Mouse (Mus musculus): ENCODE data around the gene Pex16. TPM values are rescaled to one million over a fixed set of nuclear protein-coding genes. Genes with fewer than 3 reads are reported as not detected.
A peak's percentile ranks its signal among the peaks of the same experiment; 100 is the strongest.

Pex16 gene
- polyA plus RNA-seq, 1 experiment from 2014 or later: 35.4 TPM

GRCm38 (mm10) chr2:92361795-92362194, 12.7 kb upstream of the Pex16 start:
- no peak overlapping the region for H3K4me2 ChIP-seq (ENCODE audit: low read length)
- no peaks in the 10 kb centered on the region for H3K27me3 ChIP-seq (ENCODE audit: control insufficient read depth, insufficient read depth, low read length)
- no peak overlapping the region for H3K4me3 ChIP-seq (replicated peaks; ENCODE audit: low read depth, low read length)
- no peaks in the 10 kb centered on the region for H3K9me3 ChIP-seq (ENCODE audit: control insufficient read depth, low read length)
- WGBS: 83% methylated on average over 8 of the region's 8 CpGs
- no peak overlapping the region for H3K9ac ChIP-seq (replicated peaks; ENCODE audit: low read length)
- DNase-seq (no peak), ATAC-seq (ENCODE audit: low FRiP score, low TSS enrichment) (no peak)
- no peaks in the 10 kb centered on the region for H3K4me1 ChIP-seq (ENCODE audit: control insufficient read depth, insufficient read depth, low read length)
- no peak overlapping the region for H3K27ac ChIP-seq (replicated peaks; ENCODE audit: low read depth, low read length)
- peaks cover 59% of the 10 kb centered on the region for H3K36me3 ChIP-seq (ENCODE audit: control insufficient read depth, insufficient read depth, low read length)

DNA sequence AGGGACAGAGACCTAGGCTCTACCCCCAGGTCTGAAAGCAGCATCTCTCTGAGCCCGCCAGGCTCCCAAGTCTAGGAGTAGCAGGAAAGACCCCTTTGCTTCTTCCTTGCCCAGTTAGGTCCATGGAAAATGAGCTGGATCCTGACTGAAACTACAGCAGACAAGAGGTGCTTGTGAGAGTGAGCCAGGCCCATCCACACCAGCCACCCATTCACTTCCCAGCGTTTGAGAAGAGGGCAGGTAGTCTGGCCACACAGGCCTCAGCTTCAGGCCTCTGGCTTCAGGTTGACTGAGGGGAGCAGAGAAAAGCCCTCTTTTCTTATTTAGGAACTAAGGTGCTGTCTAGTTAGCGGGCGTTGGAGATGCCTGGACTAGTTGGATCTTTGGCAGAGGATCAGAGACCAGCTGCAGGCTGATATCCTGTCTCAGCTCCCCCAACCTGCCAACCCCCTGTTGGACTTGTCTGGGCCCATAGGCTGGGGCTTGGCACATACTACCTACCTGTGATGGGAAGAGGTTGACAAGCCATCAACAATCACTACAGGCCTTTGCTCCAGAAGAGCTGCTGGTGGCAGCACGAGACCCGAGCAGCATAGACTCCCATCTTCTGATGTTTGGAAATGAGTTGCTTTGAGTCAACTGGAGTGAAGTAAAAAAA, 11.8 kb upstream of the Pex16 start:
- Histone ChIP-seq H3K4me3 (replicated peaks; ENCODE audit: low read depth, low read length) (no peak overlapping the region), H3K27ac (replicated peaks; ENCODE audit: low read depth, low read length) (no peak overlapping the region), H3K4me1 (ENCODE audit: control insufficient read depth, insufficient read depth, low read length) (no peaks in the 10 kb centered on the region), H3K9ac (replicated peaks; ENCODE audit: low read length) (no peak overlapping the region), H3K9me3 (ENCODE audit: control insufficient read depth, low read length) (no peaks in the 10 kb centered on the region), H3K4me2 (ENCODE audit: low read length) (no peak overlapping the region), H3K27me3 (ENCODE audit: control insufficient read depth, insufficient read depth, low read length) (no peaks in the 10 kb centered on the region), H3K36me3 (ENCODE audit: control insufficient read depth, insufficient read depth, low read length) (peaks cover 50% of the 10 kb centered on the region)
- WGBS: 96% methylated on average over 6 of the region's 6 CpGs
- no peak for DNase-seq
- no peak for ATAC-seq (ENCODE audit: low FRiP score, low TSS enrichment)

- Histone ChIP-seq H3K9ac (replicated peaks; ENCODE audit: low read length) (no peak overlapping the region), H3K4me3 (replicated peaks; ENCODE audit: low read depth, low read length) (no peak overlapping the region), H3K4me1 (ENCODE audit: control insufficient read depth, insufficient read depth, low read length) (no peaks in the 10 kb centered on the region), H3K27ac (replicated peaks; ENCODE audit: low read depth, low read length) (no peak overlapping the region), H3K27me3 (ENCODE audit: control insufficient read depth, insufficient read depth, low read length) (no peaks in the 10 kb centered on the region), H3K9me3 (ENCODE audit: control insufficient read depth, low read length) (no peaks in the 10 kb centered on the region), H3K36me3 (ENCODE audit: control insufficient read depth, insufficient read depth, low read length) (peaks cover 36% of the 10 kb centered on the region), H3K4me2 (ENCODE audit: low read length) (no peak overlapping the region)
- ATAC-seq (ENCODE audit: low FRiP score, low TSS enrichment) (no peak), DNase-seq (no peak)
- WGBS: 92% methylated on average over 4 of the region's 4 CpGs
Observed at GRCm38 (mm10) chr2:92364086-92364485, 10.4 kb upstream of the Pex16 start.

DNA sequence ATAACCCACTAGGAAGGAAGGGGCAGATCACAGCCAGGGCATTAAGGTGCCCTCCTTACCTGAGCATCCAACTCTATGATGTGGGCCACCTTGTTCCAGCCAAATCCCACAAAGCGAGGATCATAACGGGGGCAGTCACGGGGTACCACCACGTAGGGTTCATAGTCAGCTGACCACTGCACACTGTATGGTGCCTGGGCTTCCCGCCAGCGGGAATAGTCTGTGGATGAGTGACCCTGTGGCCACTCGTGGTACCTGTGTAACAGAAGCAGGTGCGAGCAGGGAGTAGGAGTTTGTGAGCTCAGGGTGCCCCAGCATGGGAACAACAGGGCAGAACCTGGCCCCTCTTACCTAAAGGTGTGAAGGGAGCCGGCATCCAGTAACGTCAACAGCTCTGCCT, 8.9 kb upstream of the Pex16 start:
- no peak for ATAC-seq (ENCODE audit: low FRiP score, low TSS enrichment)
- no peak overlapping the region for H3K4me3 ChIP-seq (replicated peaks; ENCODE audit: low read depth, low read length)
- H3K36me3 ChIP-seq (ENCODE audit: control insufficient read depth, insufficient read depth, low read length): peaks cover 21% of the 10 kb centered on the region
- WGBS: 92% methylated on average over 10 of the region's 10 CpGs
- peaks cover 10% of the 10 kb centered on the region; the same call in 1 of the 2 replicates for H3K27me3 ChIP-seq (ENCODE audit: control insufficient read depth, insufficient read depth, low read length)
- H3K9me3 ChIP-seq (ENCODE audit: control insufficient read depth, low read length): no peaks in the 10 kb centered on the region
- no peak overlapping the region for H3K4me2 ChIP-seq (ENCODE audit: low read length)
- peaks cover 3% of the 10 kb centered on the region for H3K4me1 ChIP-seq (ENCODE audit: control insufficient read depth, insufficient read depth, low read length)
- H3K9ac ChIP-seq (replicated peaks; ENCODE audit: low read length): no peak overlapping the region
- no peak for DNase-seq
- no peak overlapping the region for H3K27ac ChIP-seq (replicated peaks; ENCODE audit: low read depth, low read length)

DNA sequence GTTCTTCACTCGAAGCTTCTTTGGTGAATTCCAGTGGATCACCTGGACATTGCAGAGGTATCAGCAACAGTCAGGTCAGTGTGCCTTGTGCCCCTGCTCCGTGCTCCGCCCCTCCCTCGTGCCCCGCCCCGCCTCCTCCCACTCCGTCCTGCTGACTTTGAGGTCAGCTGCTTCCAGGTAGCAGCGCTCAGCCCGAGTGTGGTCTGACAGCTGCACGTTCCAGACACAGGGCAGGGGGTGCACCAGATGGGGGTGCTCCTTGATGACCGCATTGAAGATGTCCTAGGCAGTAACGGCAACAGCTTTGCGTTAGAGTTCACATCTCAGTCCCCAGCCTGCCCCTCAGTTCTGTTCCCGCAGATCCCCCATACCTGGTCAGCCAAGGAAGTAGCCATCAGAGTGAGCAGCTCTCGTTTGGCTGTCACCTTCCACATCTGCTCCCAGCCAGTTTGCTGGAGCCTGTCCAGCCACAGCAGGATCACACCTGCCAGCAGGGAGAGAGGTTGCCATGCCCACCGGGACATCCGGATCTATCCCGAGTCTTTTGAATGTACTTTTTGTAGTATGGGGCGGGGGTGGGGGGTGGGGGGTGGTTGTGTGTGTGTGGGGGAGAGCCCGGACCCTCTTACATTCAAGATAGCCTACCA, 7.0 kb upstream of the Pex16 start:
- Histone ChIP-seq H3K27me3 (ENCODE audit: control insufficient read depth, insufficient read depth, low read length) (peaks cover 15% of the 10 kb centered on the region; the same call in 1 of the 2 replicates), H3K4me1 (ENCODE audit: control insufficient read depth, insufficient read depth, low read length) (peaks cover 23% of the 10 kb centered on the region), H3K4me2 (ENCODE audit: low read length) (no peak overlapping the region), H3K9ac (replicated peaks; ENCODE audit: low read length) (no peak overlapping the region), H3K36me3 (ENCODE audit: control insufficient read depth, insufficient read depth, low read length) (peaks cover 12% of the 10 kb centered on the region), H3K9me3 (ENCODE audit: control insufficient read depth, low read length) (no peaks in the 10 kb centered on the region), H3K4me3 (replicated peaks; ENCODE audit: low read depth, low read length) (no peak overlapping the region), H3K27ac (replicated peaks; ENCODE audit: low read depth, low read length) (no peak overlapping the region)
- no peak for DNase-seq
- no peak for ATAC-seq (ENCODE audit: low FRiP score, low TSS enrichment)
- WGBS: 49% methylated on average over 20 of the region's 20 CpGs

- Histone ChIP-seq H3K4me2 (ENCODE audit: low read length) (peak overlapping the region; percentile 52), H3K4me3 (replicated peaks; ENCODE audit: low read depth, low read length) (peak overlapping the region; percentile 27), H3K9ac (replicated peaks; ENCODE audit: low read length) (peak overlapping the region; percentile 39; the same call in 1 of the 2 replicates), H3K27ac (replicated peaks; ENCODE audit: low read depth, low read length) (no peak overlapping the region), H3K36me3 (ENCODE audit: control insufficient read depth, insufficient read depth, low read length) (no peaks in the 10 kb centered on the region), H3K4me1 (ENCODE audit: control insufficient read depth, insufficient read depth, low read length) (peaks cover 32% of the 10 kb centered on the region), H3K27me3 (ENCODE audit: control insufficient read depth, insufficient read depth, low read length) (peaks cover 15% of the 10 kb centered on the region; the same call in 1 of the 2 replicates), H3K9me3 (ENCODE audit: control insufficient read depth, low read length) (no peaks in the 10 kb centered on the region)
- ATAC-seq (ENCODE audit: low FRiP score, low TSS enrichment): no peak
- DNase-seq: no peak
- 7% methylated on average over 19 of the region's 19 CpGs for WGBS
Observed at GRCm38 (mm10) chr2:92370375-92370774, 4.1 kb upstream of the Pex16 start.

DNA sequence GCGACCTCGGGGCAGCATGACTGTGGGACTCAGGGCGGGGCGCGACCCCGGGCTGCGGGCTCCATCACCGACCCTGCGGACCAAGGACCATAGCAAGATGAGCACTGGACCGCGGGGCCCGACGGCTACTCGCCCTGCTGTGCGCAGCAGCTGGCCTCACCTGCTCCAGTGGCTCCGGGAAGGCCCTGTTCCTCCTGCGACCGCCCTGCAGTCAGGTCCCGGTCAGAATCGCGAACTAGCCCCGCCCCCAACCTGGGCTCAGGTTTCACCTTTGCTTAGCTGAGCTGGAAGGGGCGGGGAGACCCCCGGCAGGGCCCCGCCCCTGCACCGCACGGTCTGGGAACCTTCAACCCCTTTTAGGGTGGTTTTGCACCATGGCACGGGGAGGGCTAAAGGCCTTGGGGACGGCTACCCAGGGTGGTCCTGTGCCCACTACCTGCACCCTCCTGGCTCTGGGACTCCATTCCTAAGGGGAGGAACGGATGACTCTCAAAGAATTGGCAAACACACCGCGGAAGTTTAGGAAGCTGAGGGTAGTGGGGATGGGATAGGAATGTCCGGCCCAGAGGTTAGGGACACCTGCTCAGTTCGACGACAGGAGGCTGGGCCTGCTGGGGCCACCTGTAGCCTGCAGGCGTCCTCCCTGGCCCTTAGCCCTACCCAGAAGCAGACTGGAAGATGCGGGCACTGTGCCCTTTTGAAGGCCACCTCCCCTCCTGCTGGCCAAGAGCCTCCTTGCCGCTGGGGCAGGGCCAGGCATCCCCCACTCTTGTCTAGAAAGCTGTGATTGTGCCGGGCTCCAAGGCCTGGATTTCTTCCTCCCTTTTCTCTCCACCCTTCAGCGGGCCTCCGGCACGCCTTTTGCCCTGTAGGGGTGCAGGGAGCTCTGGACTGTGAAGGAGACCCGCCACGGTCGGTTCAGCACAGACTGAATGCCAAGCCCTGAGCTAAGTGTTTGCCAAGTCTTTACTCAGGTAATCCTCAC, 3.4 kb upstream of the Pex16 start:
- Histone ChIP-seq H3K36me3 (ENCODE audit: control insufficient read depth, insufficient read depth, low read length) (no peaks in the 10 kb centered on the region), H3K9me3 (ENCODE audit: control insufficient read depth, low read length) (no peaks in the 10 kb centered on the region), H3K27me3 (ENCODE audit: control insufficient read depth, insufficient read depth, low read length) (peaks cover 15% of the 10 kb centered on the region; the same call in 1 of the 2 replicates), H3K4me3 (replicated peaks; ENCODE audit: low read depth, low read length) (peak overlapping the region; percentile 27), H3K4me1 (ENCODE audit: control insufficient read depth, insufficient read depth, low read length) (peaks cover 38% of the 10 kb centered on the region), H3K4me2 (ENCODE audit: low read length) (peak overlapping the region; percentile 52), H3K27ac (replicated peaks; ENCODE audit: low read depth, low read length) (no peak overlapping the region), H3K9ac (replicated peaks; ENCODE audit: low read length) (peak overlapping the region; percentile 39; the same call in 1 of the 2 replicates)
- ATAC-seq (ENCODE audit: low FRiP score, low TSS enrichment) (no peak), DNase-seq (peak; percentile 22)
- WGBS: 3% methylated on average over 45 of the region's 45 CpGs

- Histone ChIP-seq H3K36me3 (ENCODE audit: control insufficient read depth, insufficient read depth, low read length) (no peaks in the 10 kb centered on the region), H3K4me1 (ENCODE audit: control insufficient read depth, insufficient read depth, low read length) (peaks cover 42% of the 10 kb centered on the region), H3K27ac (replicated peaks; ENCODE audit: low read depth, low read length) (no peak overlapping the region; the same call in 1 of the 2 replicates), H3K4me3 (replicated peaks; ENCODE audit: low read depth, low read length) (no peak overlapping the region), H3K27me3 (ENCODE audit: control insufficient read depth, insufficient read depth, low read length) (peaks cover 15% of the 10 kb centered on the region; the same call in 1 of the 2 replicates), H3K4me2 (ENCODE audit: low read length) (peak overlapping the region; percentile 52), H3K9ac (replicated peaks; ENCODE audit: low read length) (no peak overlapping the region), H3K9me3 (ENCODE audit: control insufficient read depth, low read length) (no peaks in the 10 kb centered on the region)
- no peak for ATAC-seq (ENCODE audit: low FRiP score, low TSS enrichment)
- peak; percentile 80 for DNase-seq
- WGBS: 2% methylated on average over 10 of the region's 10 CpGs
Observed at GRCm38 (mm10) chr2:92371971-92372690, 2.3 kb upstream of the Pex16 start.
